Mouse (Mus musculus) lung, postnatal 0 days (tissue): ENCODE measurements around the gene Cox5b.

ENCODE experiments used
- CTCF ChIP-seq: IDR thresholded peaks from 2 replicates; pipeline ENCODE4 v1.5.1; 2016; ENCODE audit warnings: antibody characterized with exemption, mild to moderate bottlenecking
- EP300 ChIP-seq: IDR thresholded peaks from 2 replicates; pipeline ENCODE4 v1.6.1; 2016; ENCODE audit warnings: antibody characterized with exemption, mild to moderate bottlenecking, control low read depth

DNA sequence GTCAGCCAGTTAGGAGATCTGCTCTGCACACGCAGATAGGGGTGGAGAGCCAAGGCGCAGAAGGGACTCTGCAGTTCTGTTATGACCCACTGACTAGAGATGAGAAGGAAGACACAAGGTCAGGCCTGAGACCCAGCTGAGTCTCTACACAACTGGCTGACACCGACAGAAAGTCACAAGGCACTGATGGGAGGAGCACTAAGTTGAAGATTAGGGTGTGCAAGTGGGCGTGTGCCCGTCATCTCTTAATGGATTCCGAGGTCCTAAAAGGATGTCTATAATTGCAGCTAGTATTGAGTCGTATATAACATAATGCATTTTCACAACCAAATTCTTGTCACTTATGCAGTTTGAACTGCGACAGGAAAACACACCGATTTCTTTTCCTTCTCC is 46.6 kb upstream of the Cox5b start:
- TF ChIP-seq CTCF (no peak), EP300 (no peak)
